Mouse (Mus musculus) left cerebral cortex, postnatal 4 days (tissue): ENCODE data around the gene Nsl1. TPM values are rescaled to one million over a fixed set of nuclear protein-coding genes. Genes with fewer than 3 reads are reported as not detected.

Source experiments
- DNase-seq: peaks from one replicate; pipeline ENCODE4 v3.0.0-alpha.2; 2022
- intact Hi-C: fragments of 180-260 bp; cut with DNase I; formaldehyde crosslinking; loops from one replicate; pipeline ENCODE4 v1.15.1; 2025
- total RNA-seq, 2 experiments: library from RNA; stranded (reverse); gene quantifications; 2 replicates each; pipeline ENCODE4 v1.2.3; 2021

Nsl1 gene
- total RNA-seq, 2 experiments from 2014 or later: 2.3 to 2.7 TPM

DNA sequence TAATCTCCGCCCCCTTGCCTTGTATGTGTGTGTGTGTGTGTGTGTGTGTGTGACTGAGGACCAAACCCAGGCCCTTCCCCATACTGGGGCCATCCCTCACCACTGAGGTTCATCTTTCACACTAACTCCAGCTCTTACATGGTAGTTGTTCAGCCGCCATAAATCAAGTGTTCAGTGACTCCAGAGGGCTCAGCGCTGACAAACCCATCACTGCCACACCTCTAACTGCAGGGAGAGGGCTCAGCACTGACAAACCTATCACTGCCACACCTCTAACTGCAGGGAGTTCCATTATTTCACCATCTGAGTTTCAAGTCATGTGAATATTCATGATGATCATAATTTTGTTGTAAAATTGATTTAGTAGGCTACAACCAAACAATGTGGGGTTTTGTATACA lies 9.3 kb upstream of the Nsl1 start:
- intact Hi-C loops: no loop called here
- DNase-seq: no peak

DNA sequence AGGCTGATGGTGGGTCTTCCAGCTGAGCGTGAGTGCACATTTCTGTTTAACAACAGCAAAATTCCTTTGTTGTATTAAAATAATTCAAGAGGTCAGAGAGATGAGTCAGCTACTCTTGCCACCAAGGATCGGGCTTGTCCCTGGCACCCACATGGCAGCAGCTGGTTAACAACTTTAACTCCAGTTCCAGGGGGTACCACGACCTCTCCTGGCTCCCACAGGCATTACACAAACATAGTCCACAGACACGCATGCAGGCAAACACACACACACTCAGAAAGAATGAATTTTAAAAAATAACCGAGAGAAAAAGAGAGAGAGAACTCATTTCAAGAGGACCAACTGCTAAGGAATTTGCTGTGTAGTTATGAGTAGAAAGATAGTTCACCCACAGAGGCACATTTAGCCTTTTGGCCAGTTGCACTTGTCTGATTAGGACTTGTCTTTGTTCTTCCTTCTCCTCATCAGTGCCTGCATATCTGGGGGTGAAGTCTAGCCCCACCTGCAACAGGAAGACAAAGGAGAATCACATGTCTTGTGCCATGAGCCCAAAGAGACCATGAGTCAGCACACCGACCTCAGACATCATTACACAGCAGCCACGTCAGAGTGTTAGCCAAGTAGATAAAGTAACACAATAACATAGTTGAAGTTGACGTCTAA lies 7.8 kb upstream of the Nsl1 start:
- DNase-seq: no peak

DNA sequence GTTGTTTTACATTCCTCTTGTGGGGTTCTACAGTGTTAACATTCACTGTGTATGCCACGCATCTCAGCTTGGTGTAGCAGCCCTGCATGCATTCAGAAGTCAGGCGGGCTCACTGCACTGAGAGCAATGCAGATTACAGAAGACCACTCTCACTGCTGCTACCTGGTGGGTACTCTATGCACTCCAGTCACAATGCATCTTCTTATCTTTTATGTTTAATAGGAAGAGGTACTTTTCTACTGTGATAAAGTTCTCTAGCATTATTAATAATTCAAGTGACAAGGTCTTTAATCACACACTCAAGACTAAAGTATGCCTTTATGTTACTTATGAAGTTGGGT lies 7.3 kb upstream of the Nsl1 start:
- DNase-seq: no peak
- intact Hi-C loops: no loop called here

More for the DNA sequence above, 7.8 kb upstream of the Nsl1 start:
- intact Hi-C loops: no loop called here

DNA sequence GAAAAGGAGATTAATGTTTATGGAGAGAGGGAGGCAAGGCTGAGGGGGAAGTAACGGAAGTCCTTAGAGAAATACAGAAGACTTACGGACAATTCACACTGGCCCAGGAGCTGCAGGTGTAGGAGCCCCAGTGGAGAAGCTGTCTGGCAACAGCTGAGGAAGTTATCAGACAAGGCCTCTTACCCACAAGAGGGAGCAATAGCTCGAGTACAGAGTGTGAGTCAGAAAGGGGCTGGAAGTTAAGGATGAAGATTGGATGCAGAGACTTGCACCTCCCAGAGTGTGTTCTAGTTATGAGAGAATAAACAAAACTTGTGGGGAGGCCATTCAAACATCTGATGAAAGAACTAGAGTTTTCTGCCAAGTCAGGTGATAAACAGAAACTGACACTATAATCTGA lies 5.4 kb upstream of the Nsl1 start:
- DNase-seq: no peak
- intact Hi-C loops: no loop called here

DNA sequence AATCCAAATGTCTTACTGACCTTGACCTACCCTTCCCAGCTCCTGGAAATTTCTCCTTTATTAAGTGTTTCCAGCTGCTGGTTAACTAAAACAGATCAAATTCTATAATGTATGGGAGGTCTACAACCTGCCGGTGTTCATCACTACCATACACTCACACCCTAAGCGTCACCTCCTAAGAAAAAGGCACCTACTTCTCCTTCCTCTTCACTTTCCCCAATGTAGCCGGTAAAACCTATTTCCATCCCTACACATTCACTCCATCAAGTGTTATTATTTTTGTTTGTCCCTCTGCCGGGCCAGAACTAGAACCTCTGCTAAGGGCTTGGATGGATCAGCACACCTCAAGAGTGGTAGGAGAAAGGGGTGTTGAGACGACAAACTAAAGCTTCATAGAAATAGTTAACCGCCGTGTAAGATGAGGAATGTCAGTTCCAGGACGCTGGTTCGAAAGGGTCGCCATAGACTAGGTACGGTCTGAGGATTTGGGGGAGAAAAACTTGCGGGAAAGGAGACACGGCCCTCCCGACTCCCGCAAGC lies 501 bp upstream of the Nsl1 start:
- intact Hi-C loops: no loop called here
- DNase-seq: no peak

DNA sequence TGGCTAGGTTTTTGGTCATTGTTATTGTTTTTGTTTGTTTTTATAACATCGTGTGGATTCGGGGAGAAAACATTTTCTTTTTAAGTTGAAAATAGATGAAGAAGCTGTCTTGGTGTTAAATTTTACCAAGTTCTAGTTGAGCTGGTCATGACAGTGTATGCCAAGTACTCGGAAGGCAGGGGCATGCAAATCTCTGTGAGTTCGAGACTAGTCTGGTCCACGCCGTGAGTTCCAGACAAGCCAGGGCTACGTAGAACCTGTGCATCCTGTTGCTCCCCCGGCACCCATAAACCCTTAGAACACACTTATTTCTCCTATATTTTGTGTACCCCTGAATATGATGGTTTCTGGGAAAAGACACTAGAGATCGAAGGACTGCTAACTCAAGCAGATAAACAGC lies 888 bp downstream of the Nsl1 start:
- DNase-seq: no peak
- intact Hi-C loops: loop anchor here (1.0 kb wide), 1 partner anchor 62 kb away; no protein-coding TSS in a partner anchor

DNA sequence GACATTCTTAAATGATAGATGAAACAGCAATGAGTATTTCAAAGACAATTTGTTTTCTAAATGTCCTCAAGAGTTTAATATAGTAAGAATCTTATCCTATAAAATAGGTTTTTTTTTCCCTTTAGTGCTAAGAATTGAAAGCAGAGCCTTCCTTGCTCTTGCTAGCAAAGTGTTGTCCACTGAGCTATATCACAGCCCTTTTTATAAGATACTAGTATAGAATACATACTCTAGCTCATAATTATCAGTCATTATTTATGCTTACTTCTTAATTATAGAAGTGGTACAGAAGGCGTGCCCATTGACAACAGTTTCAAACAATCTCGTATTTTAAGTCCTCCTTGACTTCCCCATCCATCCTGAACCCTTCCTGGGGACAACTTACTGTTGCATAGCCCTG lies 1.7 kb downstream of the Nsl1 start:
- intact Hi-C loops: no loop called here
- DNase-seq: no peak

DNA sequence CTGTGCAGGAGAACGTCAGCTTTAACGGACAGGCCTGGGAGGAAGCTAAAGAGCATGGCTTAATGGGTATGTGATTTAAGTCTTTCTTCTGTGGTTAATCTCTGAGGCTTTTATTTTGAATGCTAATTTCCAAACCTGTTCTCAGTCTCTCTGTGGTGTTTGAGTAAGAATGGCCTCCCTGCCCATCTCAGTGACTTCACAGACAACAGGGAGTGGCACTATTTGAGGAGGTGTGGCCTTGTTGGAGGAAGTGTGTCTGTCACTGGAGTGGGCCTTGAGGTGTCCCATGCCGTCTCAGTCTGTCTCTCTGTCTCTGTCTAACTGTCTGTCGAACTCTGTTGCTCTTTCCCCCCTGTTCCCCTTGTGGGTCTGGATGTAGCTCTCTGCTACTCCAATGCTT lies 2.4 kb downstream of the Nsl1 start:
- DNase-seq: no peak
- intact Hi-C loops: no loop called here

DNA sequence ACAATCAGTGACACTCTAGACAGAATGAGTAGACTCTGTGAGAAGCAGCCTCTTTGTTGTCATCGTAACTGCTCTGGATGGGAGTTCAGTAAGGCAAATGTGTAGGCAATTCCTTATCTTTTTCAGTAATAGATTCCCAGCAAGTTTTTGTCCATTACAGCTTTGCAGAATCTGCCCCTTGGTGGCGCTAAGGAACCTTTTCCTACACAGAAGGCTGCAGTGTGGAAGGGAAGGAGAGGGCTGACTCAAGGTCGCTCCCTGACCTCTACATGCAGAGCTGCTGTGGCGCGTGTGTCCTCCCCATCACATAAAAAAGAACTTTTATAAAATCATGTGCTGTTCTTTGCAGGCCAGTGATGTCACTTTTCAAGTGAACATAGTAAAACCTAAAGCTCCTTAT lies 5.6 kb downstream of the Nsl1 start:
- intact Hi-C loops: no loop called here
- no peak for DNase-seq

DNA sequence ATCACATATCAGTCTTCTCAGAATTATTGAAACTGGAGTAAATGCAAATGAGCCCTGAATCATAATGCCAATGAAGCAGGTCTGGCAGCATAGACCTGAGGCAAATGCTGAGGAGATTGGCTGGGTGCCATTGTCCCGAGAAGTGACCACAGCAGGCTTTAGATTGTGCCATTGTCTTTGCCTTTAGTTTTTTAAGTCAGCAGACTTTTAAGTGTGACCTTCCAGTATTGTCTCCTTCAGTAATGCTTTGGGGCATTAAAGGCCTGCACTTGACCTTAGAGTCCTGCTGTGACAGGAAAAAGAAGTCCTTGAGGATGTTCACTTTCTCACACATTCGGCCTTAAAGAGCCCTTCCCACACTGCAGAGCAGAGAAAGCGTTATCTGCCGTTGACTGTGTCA lies 7.4 kb downstream of the Nsl1 start:
- intact Hi-C loops: loop anchor here (10.0 kb wide), 1 partner anchor 125 kb away; no protein-coding TSS in a partner anchor
- DNase-seq: no peak

DNA sequence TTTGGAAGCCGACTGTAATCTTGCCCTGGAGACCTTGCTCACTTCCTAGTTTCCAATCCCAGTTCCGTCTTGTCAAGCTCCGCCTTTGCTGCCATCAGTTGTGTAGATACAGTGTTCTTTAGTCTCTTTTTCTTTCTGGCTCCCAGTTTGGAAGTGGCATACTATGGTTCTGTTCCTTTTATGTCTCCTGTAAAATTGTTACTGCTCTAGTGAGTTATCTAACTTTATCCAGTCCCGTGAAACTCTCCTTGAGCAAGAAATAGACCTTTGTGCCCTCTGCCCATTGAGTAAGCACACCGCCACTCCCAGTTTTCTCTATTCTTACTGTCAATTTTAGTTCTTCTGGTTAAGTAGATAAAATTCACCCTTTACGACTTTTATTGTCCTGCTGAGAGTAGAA lies 8.8 kb downstream of the Nsl1 start:
- no peak for DNase-seq
- intact Hi-C loops: loop anchor here (10.0 kb wide), 1 partner anchor 127 kb away; no protein-coding TSS in a partner anchor

DNA sequence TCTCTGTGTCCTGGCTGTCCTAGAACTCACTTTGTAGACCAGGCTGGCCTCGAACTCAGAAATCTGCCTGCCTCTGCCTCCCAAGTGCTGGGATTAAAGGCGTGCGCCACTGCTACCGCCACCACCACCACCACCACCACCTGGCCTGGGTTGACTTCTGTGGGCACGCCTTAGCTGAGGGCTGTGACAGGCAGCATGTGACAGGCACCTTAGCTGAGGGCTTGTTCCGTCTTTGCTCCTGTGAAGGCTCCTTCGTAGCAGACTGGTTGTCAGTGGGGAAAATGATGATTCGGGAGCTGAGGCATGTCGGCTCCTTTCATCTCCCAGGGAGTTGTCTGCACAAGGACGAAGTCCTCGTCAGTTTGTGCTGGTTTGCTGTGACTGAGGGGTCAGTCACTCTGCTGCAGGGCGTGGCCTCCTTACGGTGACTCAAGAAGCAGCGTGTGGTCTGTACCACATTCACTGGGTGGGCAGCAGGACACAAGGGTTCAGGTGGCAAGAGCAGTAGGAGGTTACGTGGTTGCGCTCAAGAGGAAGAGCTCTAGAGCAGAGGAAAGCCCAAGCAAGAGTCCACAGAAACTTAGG lies 9.6 kb downstream of the Nsl1 start:
- DNase-seq: no peak
- intact Hi-C loops: loop anchor here (10.0 kb wide), 1 partner anchor 128 kb away; no protein-coding TSS in a partner anchor

DNA sequence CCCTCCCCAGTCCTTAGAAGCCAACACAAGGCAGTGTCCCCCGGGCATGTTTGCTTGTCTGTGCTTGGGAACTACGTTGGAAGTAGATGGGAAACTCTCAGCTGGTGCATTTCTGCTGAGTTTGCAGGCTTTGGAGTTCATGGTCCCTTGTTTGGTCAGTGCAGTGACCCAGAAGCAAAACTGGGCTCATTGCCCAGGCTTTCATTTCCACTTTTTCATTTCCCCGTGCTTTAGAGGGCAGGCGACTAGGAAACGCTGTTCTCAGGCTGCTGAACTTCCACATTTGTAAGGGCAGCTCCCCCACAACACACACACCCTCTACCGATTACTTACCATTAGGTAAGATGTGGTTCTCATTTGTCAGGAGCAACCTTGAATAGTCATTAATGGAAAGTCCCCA lies 10.2 kb downstream of the Nsl1 start:
- no peak for DNase-seq
- intact Hi-C loops: loop anchor here (10.0 kb wide), 1 partner anchor 128 kb away; no protein-coding TSS in a partner anchor

DNA sequence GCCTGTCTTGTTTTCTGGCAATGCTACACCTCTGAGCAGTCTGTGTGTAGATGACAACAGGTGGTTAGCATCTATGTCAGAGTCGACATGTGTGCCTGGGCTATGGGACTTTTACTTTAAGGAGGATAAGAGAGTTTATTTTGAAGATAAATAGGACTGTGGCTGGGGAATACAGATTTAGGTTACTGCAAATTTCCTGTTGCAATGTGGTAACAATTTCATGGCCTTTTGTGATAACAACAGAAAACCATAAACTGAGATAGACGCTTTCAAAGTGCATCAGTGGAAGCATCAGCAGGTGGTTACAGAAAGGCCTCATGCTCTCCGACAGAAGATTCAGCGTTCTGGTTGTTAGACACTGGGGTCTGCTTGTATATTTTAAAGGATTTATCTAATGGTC lies 10.7 kb downstream of the Nsl1 start:
- intact Hi-C loops: loop anchor here (10.0 kb wide), 1 partner anchor 129 kb away; no protein-coding TSS in a partner anchor

DNA sequence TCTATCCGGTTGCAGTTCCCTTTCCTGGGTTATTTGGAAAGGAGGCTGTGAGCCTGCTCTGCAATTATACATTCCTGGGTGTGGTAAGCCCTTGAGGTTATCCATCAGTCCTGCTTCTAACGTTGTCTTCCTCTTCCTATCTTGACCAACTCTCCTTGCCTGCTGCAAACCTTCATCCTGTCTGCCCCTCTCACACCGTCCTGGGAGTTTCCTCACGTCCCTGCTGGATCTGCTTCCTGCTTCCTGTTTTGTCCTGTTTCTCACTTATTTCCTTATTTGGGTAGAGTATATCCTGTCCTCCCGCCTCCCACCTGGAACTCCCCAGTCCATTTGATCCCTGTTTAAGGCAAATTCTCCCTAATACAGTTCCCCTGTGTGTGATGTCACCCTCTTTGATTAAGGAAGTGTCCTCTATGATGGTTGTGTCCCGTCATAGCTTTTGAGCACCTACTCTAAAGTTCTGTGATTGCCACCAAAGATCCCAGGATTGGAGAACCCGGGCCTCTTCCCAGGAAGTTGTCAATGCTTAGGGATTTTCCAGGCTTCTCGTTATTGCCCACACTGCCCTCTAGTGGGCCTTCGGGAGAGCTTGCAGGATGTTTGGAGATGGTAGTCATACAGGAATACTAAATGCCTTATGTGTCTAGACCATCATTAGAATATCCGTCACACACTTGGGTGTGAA lies 12.5 kb downstream of the Nsl1 start:
- peak; percentile 50 for DNase-seq
- intact Hi-C loops: loop anchor here (10.0 kb wide), 1 partner anchor 131 kb away; no protein-coding TSS in a partner anchor

More for the DNA sequence above, 10.7 kb downstream of the Nsl1 start:
- no peak for DNase-seq

DNA sequence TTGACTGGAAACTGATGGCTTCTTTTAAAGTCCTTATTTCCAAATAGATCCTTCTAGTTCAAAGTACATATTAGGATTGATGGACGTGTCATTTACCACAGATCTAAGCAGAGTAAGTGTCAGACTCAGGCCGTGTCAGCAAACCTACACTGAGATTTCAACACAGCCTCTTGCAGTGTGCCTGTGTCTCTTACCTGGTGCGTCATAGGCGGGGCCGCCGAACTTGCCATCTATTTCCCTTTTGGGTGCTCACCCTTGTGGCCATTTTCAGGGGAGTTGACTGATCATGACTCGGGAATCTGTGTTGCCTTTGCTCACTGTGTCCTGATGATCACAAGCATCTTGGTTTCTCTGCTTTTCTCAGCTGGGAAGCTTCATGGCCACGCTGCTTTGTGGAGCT lies 20.4 kb downstream of the Nsl1 start:
- intact Hi-C loops: no loop called here
- DNase-seq: no peak

DNA sequence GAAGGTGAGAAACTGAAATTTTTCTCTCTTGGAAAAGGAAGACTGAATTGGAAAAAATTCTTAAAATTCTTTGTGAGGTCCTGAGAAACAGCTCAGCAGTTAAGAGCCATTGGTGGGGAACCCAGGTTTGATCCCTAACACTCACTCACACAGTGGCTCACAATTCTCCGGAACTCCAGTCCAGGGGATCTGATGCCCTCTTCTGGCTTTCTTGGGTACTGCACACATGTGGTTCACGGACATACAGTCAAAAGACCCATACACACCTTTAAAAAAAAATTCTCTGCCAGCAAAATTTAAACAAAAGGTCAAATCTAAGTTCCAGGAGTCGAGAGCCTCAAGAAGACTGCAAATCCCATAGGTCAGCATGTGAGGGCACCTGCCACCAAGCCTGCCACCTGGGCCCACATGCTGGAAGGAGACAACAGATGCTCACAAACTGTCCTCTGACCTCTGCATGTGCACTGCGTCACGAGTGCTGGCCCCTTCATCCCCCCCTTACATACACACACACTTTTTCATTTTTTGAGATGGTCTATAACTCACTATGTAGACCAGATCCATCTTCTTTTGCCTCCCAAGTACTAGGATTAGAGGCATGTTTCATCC lies 22.2 kb downstream of the Nsl1 start:
- intact Hi-C loops: no loop called here
- peak; percentile 59 for DNase-seq

DNA sequence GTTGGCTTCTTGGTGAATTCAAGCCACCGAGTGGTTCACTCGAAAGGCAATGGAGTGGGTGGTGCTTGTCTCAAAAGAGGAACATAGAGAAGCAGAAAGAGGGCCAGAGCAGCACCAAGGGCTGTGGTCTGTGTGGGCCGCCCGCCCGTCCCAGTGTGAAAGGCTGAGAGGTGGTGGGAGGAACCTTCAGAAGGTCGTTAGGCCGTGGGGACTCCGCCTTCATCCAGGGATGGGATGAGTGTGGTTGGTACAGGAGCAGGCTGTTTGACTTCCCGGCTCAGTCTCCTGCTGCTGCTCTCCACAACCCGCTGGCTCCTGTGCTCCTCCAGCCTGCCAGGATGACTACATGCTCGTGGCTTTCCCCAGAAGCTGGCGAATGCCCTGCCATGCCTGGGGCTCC lies 22.8 kb downstream of the Nsl1 start:
- intact Hi-C loops: no loop called here
- DNase-seq: no peak

DNA sequence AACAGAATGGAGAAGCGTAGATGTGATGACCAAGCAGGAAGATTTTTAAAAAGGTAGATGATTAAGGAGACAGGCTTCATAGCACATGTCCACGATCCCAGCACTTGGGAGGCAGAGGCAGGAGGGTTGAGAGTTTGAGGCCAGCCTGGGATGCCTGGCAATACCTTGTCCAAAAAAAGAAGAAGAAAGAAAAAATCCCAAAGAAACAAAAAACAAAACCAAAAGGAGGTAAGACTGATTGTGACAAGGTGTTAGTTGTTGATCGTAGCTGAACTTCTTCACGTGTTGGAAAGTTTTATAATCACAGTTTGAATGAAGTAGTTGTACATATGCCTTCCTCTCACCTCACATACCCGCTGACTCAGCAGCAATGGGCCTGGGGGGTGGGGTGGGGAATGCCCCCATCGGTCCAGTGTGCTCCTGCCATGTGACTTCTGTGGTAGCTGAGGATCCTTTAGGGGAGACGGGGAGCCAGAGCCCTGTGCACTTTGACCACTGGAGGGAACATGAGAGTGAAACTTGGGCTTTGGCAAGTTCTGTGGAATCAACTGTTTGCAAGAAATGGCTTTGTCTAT lies 23.6 kb downstream of the Nsl1 start:
- intact Hi-C loops: no loop called here
- DNase-seq: no peak

DNA sequence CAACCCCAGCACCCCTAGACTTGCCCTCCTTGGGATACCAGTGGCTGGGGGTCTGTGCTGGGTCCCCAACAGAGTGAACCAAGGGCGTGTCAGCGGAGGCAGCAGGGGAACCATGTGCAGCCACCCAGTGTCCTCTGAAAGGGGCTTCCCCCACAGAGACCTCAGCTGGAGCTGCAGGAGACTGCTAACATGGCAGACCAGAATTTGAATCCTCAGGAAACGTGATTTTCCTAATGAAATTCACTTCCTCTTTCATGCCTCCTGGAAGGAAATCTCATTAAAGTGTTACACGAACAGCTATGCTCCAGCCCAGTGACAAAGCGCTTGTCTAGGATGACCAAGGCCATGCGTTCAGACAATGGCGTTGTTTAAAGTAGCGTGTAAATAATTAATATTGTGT lies 24.1 kb downstream of the Nsl1 start:
- intact Hi-C loops: no loop called here
- no peak for DNase-seq

DNA sequence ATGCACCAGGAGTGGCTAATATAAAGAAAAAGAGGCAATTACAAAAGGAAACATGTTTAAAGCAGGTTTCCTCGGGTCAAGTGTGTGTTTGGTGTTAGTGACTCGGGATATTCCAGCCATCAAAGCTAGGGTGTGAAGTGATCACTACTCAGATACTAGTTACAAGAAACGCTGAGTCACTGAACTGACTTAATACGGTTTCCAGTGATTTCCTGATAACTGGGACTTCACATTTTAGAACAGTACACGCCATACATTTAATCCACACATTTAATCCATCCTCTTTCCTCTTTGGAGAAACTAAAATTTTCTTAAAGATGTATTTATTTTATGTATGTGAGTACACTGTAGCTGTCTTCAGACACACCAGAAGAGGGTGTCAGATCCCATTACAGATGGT lies 25.1 kb downstream of the Nsl1 start:
- intact Hi-C loops: no loop called here
- DNase-seq: no peak
